Mouse (Mus musculus) heart, embryonic 15.5 days (tissue): ENCODE measurements around the gene Ly6g6c. TPM values are rescaled to one million over a fixed set of nuclear protein-coding genes. Genes with fewer than 3 reads are reported as not detected.
"Not testable (repeated sequence)": the region's sequence is repeated elsewhere in the genome, so short reads cannot be mapped to it uniquely, and the experiment has no call there.

Source experiments
- ATAC-seq: fragments of 200-750 bp; cut with Nextera tagmentation; replicated peaks from 2 replicates; pipeline ENCODE4 v1.8.0; 2017; ENCODE audit warnings: low read depth, moderate TSS enrichment; ENCODE audit not compliant: insufficient number of reproducible peaks, insufficient read depth, low FRiP score
- H3K27ac ChIP-seq: fragments of 300-500 bp; sonication (generic); 2 replicates; pipeline ENCODE4 v1.5.1; 2015; ENCODE audit warnings: mild to moderate bottlenecking, inconsistent platforms
- H3K27me3 ChIP-seq: fragments of 300-500 bp; sonication (generic); 2 replicates; pipeline ENCODE4 v1.6.1; 2015; ENCODE audit warnings: inconsistent platforms
- H3K36me3 ChIP-seq: fragments of 300-500 bp; sonication (generic); 2 replicates; pipeline ENCODE4 v1.6.1; 2015; ENCODE audit warnings: mild to moderate bottlenecking, inconsistent platforms
- H3K4me1 ChIP-seq: fragments of 300-500 bp; sonication (generic); replicated peaks from 2 replicates; pipeline ENCODE4 v1.6.1; 2015; ENCODE audit warnings: inconsistent platforms
- H3K4me2 ChIP-seq: fragments of 300-500 bp; sonication (generic); 2 replicates; pipeline ENCODE4 v1.6.1; 2015; ENCODE audit warnings: inconsistent platforms, mild to moderate bottlenecking, moderate library complexity
- H3K4me3 ChIP-seq: fragments of 300-500 bp; sonication (generic); 2 replicates; pipeline ENCODE4 v1.5.1; 2015; ENCODE audit warnings: mild to moderate bottlenecking, inconsistent platforms
- H3K9ac ChIP-seq: fragments of 300-500 bp; sonication (generic); 2 replicates; pipeline ENCODE4 v1.6.1; 2015; ENCODE audit warnings: mild to moderate bottlenecking, inconsistent platforms
- H3K9me3 ChIP-seq: fragments of 300-500 bp; sonication (generic); replicated peaks from 2 replicates; pipeline ENCODE4 v1.6.1; 2016; ENCODE audit warnings: inconsistent platforms
- WGBS: fragments of 180-500 bp; shearing (Covaris S2); methylation state at CpG from one replicate; pipeline ENCODE4 v1.1.7; 2015; ENCODE audit warnings: mixed read lengths; 5-methylcytosine and 5-hydroxymethylcytosine counted together
- polyA plus RNA-seq: library from polyadenylated mRNA; unstranded; fragments of >200 nt; fragmentation: Nextera tagmentation; extraction: Ambion mirVana; gene quantifications from 2 replicates; pipeline ENCODE4 v1.2.1, GENCODE M21; 2015

The Ly6g6c gene
- polyA plus RNA-seq, 1 experiment from 2014 or later: not detected

- Histone ChIP-seq H3K4me3 (no peak overlapping the region), H3K4me1 (peaks cover 8% of the 10 kb centered on the region), H3K4me2 (no peak overlapping the region), H3K27me3 (no peaks in the 10 kb centered on the region; the same call in 1 of the 2 replicates), H3K27ac (no peak overlapping the region), H3K36me3 (no peaks in the 10 kb centered on the region), H3K9ac (no peak overlapping the region), H3K9me3 (no peaks in the 10 kb centered on the region)
- ATAC-seq: no peak
- 64% methylated on average over 8 of the region's 8 CpGs for WGBS
These were observed 32.8 kb upstream of the Ly6g6c start for GRCm38 (mm10) chr17:35032323-35032870.

DNA sequence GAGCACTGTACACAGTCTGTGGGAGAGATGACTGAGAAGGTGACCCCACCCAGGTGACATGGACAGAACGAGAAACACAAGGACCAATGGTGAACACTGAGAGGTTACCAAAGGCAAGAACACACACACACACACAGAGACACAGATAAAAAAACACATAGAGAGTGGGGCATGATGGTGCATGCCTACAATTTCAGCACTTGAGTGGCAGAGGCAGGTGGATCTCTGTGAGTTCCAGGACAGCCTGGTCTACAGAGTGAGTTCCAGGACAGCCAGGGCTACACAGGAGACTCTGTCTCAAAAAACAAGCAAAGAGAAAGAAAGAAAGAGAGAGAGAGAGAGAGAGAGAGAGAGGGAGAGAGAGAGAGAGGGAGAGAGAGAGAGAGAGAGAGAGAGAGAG is 31.5 kb upstream of the Ly6g6c start:
- H3K9me3 ChIP-seq, H3K36me3 ChIP-seq, H3K27ac ChIP-seq, H3K4me1 ChIP-seq, H3K4me2 ChIP-seq, ATAC-seq, H3K27me3 ChIP-seq, H3K9ac ChIP-seq, H3K4me3 ChIP-seq: not testable (repeated sequence)
- WGBS: 53% methylated on average over 1 of the region's 1 CpGs

GRCm38 (mm10) chr17:35034896-35035295 is 30.3 kb upstream of the Ly6g6c start:
- H3K36me3 ChIP-seq: no peaks in the 10 kb centered on the region
- H3K27me3 ChIP-seq: no peaks in the 10 kb centered on the region
- no peak overlapping the region for H3K4me2 ChIP-seq
- H3K9me3 ChIP-seq: no peaks in the 10 kb centered on the region
- H3K4me3 ChIP-seq: no peak overlapping the region
- peaks cover under 1% of the 10 kb centered on the region; the same call in 1 of the 2 replicates for H3K4me1 ChIP-seq
- ATAC-seq: no peak
- H3K27ac ChIP-seq: no peak overlapping the region
- WGBS: 65% methylated on average over 6 of the region's 6 CpGs
- H3K9ac ChIP-seq: no peak overlapping the region

DNA sequence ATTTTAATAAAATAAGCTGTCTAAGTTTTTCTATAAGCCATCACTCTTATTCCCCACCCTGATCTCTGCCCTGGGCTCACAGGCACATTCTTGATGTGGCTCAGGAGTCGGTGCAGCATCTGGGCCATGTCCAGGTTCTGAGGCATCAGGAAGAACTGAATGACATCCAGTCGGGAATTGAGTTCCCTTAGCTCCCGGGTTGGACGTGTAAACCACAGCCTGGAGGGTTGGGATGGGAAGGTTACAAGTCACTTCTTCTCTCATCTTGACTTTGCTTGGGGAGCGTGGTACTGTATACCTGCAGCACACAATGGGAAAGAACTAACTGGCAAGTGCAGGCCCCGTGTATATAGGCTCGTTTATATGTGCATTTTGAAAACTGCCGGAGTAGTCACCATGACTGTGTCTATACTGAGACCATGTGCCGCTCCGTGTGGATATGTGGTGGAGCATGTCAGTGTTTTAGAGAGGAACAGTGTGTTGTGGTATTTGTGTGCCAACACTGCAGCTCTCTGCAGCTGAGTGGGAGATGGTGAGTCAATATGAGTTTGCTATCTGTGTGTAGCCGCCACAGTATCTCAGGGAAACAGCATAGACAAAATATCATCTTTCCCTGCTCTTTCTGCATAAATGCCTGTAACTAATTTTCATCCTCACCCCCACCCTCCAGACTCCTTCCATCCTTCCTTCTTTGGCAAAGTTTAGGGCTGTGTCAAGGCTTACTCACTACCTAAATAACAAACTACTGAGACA is 25.9 kb upstream of the Ly6g6c start:
- H3K4me1 ChIP-seq: no peaks in the 10 kb centered on the region; the same call in 1 of the 2 replicates
- H3K4me3 ChIP-seq: no peak overlapping the region
- no peak overlapping the region for H3K27ac ChIP-seq
- no peak overlapping the region for H3K9ac ChIP-seq
- WGBS: 81% methylated on average over 11 of the region's 11 CpGs
- H3K4me2 ChIP-seq: no peak overlapping the region
- no peak for ATAC-seq
- H3K27me3 ChIP-seq: no peaks in the 10 kb centered on the region
- H3K9me3 ChIP-seq: no peaks in the 10 kb centered on the region
- H3K36me3 ChIP-seq: no peaks in the 10 kb centered on the region

- H3K27me3 ChIP-seq: no peaks in the 10 kb centered on the region
- peak overlapping the region; percentile 95 for H3K27ac ChIP-seq
- 75% methylated on average over 4 of the region's 4 CpGs for WGBS
- H3K9me3 ChIP-seq: no peaks in the 10 kb centered on the region
- no peak overlapping the region for H3K4me3 ChIP-seq
- no peak overlapping the region for H3K4me2 ChIP-seq
- H3K9ac ChIP-seq: no peak overlapping the region
- no peaks in the 10 kb centered on the region for H3K36me3 ChIP-seq
- peaks cover 36% of the 10 kb centered on the region for H3K4me1 ChIP-seq
- no peak for ATAC-seq
These were observed 21.4 kb upstream of the Ly6g6c start for GRCm38 (mm10) chr17:35043794-35044193.

- H3K27ac ChIP-seq: peak overlapping the region; percentile 95
- H3K36me3 ChIP-seq: no peaks in the 10 kb centered on the region
- no peak for ATAC-seq
- H3K4me3 ChIP-seq: peak overlapping the region; percentile 72
- peaks cover 45% of the 10 kb centered on the region for H3K4me1 ChIP-seq
- H3K27me3 ChIP-seq: no peaks in the 10 kb centered on the region
- peak overlapping the region; percentile 88; the same call in 1 of the 2 replicates for H3K9ac ChIP-seq
- WGBS: 52% methylated on average over 7 of the region's 7 CpGs
- H3K4me2 ChIP-seq: peak overlapping the region; percentile 99
- H3K9me3 ChIP-seq: no peaks in the 10 kb centered on the region
These were observed 20.0 kb upstream of the Ly6g6c start for GRCm38 (mm10) chr17:35044904-35045806.

GRCm38 (mm10) chr17:35045807-35046680 is 19.1 kb upstream of the Ly6g6c start:
- Histone ChIP-seq H3K4me2 (peak overlapping the region; percentile 99), H3K36me3 (no peaks in the 10 kb centered on the region), H3K4me3 (peak overlapping the region; percentile 72), H3K9ac (peak overlapping the region; percentile 88), H3K4me1 (peaks cover 45% of the 10 kb centered on the region), H3K9me3 (no peaks in the 10 kb centered on the region), H3K27ac (peak overlapping the region; percentile 95), H3K27me3 (no peaks in the 10 kb centered on the region)
- no peak for ATAC-seq
- 3% methylated on average over 48 of the region's 48 CpGs for WGBS

- WGBS: 2% methylated on average over 33 of the region's 33 CpGs
These were observed 18.3 kb upstream of the Ly6g6c start, which contains the start of gene Msh5 for GRCm38 (mm10) chr17:35046681-35047455. Gene Msh5, minus strand, starts transcription at chr17:35046745.

DNA sequence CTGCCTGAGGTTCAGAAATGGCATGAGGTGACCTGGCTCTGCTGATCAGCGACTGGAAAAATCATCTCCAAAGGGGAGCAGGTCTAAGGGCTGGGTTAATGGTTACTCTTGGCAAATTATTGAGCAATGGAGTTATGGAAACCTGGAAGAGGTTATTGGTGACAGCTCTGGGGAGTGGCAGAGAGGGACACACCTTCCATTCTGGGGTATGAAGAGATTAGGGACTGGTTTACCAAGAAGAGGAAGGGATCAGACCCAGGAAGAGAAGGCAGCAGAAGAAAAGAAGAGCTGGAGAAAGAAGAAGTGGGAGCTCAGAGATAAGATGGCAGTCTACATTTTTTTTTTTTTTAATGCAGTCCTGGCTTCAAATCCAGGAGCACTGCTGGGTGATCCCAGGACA is 17.5 kb upstream of the Ly6g6c start:
- peaks cover 5% of the 10 kb centered on the region; the same call in 1 of the 2 replicates for H3K36me3 ChIP-seq
- H3K9me3 ChIP-seq: no peaks in the 10 kb centered on the region
- peak overlapping the region; percentile 76 for H3K4me2 ChIP-seq
- H3K4me1 ChIP-seq: peaks cover 57% of the 10 kb centered on the region
- ATAC-seq: no peak
- 0 out of 2 replicates have a peak overlapping the region, but pooled peaks have one; percentile 4 for H3K4me3 ChIP-seq
- no peaks in the 10 kb centered on the region for H3K27me3 ChIP-seq
- peak overlapping the region; percentile 98 for H3K27ac ChIP-seq
- 37% methylated on average over 1 of the region's 1 CpGs for WGBS
- H3K9ac ChIP-seq: peak overlapping the region; percentile 27; the same call in 1 of the 2 replicates

More at GRCm38 (mm10) chr17:35046681-35047455, 18.3 kb upstream of the Ly6g6c start, which contains the start of gene Msh5:
- peak; percentile 94 for ATAC-seq
- peak within 1 kb of the TSS; percentile 88 for H3K9ac ChIP-seq
- H3K27ac ChIP-seq: peak within 1 kb of the TSS; percentile 98
- no peaks in the 10 kb centered on the region for H3K27me3 ChIP-seq
- peaks cover 49% of the 10 kb centered on the region for H3K4me1 ChIP-seq
- no peaks in the 10 kb centered on the region for H3K36me3 ChIP-seq
- no peaks in the 10 kb centered on the region for H3K9me3 ChIP-seq
- H3K4me3 ChIP-seq: peak within 1 kb of the TSS; percentile 72
- H3K4me2 ChIP-seq: peak within 1 kb of the TSS; percentile 99
